Mouse (Mus musculus) left cerebral cortex, adult 11 months (tissue): ENCODE data around the gene Ccl22.

Experiments used
- DNase-seq: peaks from one replicate; pipeline ENCODE4 v3.0.0; 2022; ENCODE audit warnings: low spot score

Ccl22 gene

GRCm38 (mm10) chr8:94778895-94779533, 33.6 kb downstream of the Ccl22 start:
- no peak for DNase-seq

- no peak for DNase-seq
These were observed 34.3 kb downstream of the Ccl22 start for GRCm38 (mm10) chr8:94779534-94780294.

- no peak for DNase-seq
These were observed 35.2 kb downstream of the Ccl22 start for GRCm38 (mm10) chr8:94780491-94781154.

- DNase-seq: no peak
These were observed 35.9 kb downstream of the Ccl22 start for GRCm38 (mm10) chr8:94781155-94781837.

GRCm38 (mm10) chr8:94781838-94782235, 36.4 kb downstream of the Ccl22 start:
- no peak for DNase-seq

- DNase-seq: no peak
These were observed 38.5 kb downstream of the Ccl22 start for GRCm38 (mm10) chr8:94783890-94784289.

GRCm38 (mm10) chr8:94785247-94785985, 40.0 kb downstream of the Ccl22 start:
- no peak for DNase-seq

- no peak for DNase-seq
These were observed 40.7 kb downstream of the Ccl22 start for GRCm38 (mm10) chr8:94785995-94786595.

GRCm38 (mm10) chr8:94787524-94788501, 42.4 kb downstream of the Ccl22 start:
- no peak for DNase-seq

GRCm38 (mm10) chr8:94789256-94789955, 44.0 kb downstream of the Ccl22 start:
- DNase-seq: no peak

- no peak for DNase-seq
These were observed 49.0 kb downstream of the Ccl22 start for GRCm38 (mm10) chr8:94794368-94794767.

- no peak for DNase-seq
These were observed 49.4 kb downstream of the Ccl22 start for GRCm38 (mm10) chr8:94794782-94795181.

- DNase-seq: no peak
These were observed 55.0 kb downstream of the Ccl22 start for GRCm38 (mm10) chr8:94800278-94800968.
